Mouse (Mus musculus) erythroblast, embryonic 14.5 days (primary cell): Measurements from ENCODE around the gene Gpbar1. TPM values are rescaled to one million over a fixed set of nuclear protein-coding genes. Genes with fewer than 3 reads are reported as not detected.

Experiments
- H3K27me3 ChIP-seq: 2 replicates; pipeline ENCODE4 v1.6.1; 2012; ENCODE audit warnings: inconsistent platforms; ENCODE audit not compliant: control insufficient read depth
- H3K36me3 ChIP-seq: 2 replicates; pipeline ENCODE4 v1.6.1; 2012; ENCODE audit warnings: mild to moderate bottlenecking, inconsistent platforms; ENCODE audit not compliant: control insufficient read depth
- H3K4me1 ChIP-seq: 2 replicates; pipeline ENCODE4 v1.6.1; 2012; ENCODE audit warnings: inconsistent platforms; ENCODE audit not compliant: control insufficient read depth
- H3K4me3 ChIP-seq: replicated peaks from 2 replicates; pipeline ENCODE3; 2012; ENCODE audit warnings: moderate library complexity, mild to moderate bottlenecking, inconsistent platforms
- H3K9me3 ChIP-seq: 2 replicates; pipeline ENCODE4 v1.6.1; 2012; ENCODE audit warnings: low read length, inconsistent platforms, mixed read lengths; ENCODE audit not compliant: control insufficient read depth
- GATA1 ChIP-seq: IDR thresholded peaks from 2 replicates; pipeline ENCODE4 v1.6.1; 2012; ENCODE audit warnings: low read length, inconsistent platforms, mixed read lengths
- TAL1 ChIP-seq: IDR thresholded peaks from 3 replicates; pipeline ENCODE4 v1.6.1; 2012; ENCODE audit warnings: low read length, inconsistent platforms, mixed read lengths
- polyA plus RNA-seq: library from polyadenylated mRNA; stranded (reverse); fragments of >175 nt; gene quantifications from 2 replicates; pipeline ENCODE4 v1.2.3, GENCODE M21; 2012

Gene Gpbar1
- polyA plus RNA-seq, 1 experiment, result not detected

- Histone ChIP-seq H3K4me3 (no peak overlapping the region), H3K36me3 (peaks cover 75% of the 10 kb centered on the region), H3K4me1 (peaks cover 56% of the 10 kb centered on the region), H3K27me3 (no peaks in the 10 kb centered on the region), H3K9me3 (no peaks in the 10 kb centered on the region)
- TF ChIP-seq TAL1 (no peak), GATA1 (no peak)
Measured at GRCm38 (mm10) chr1:74290141-74290540, 11.8 kb downstream of the Gpbar1 start.

- Histone ChIP-seq H3K27me3 (no peaks in the 10 kb centered on the region), H3K4me1 (peaks cover 58% of the 10 kb centered on the region), H3K36me3 (peaks cover 83% of the 10 kb centered on the region), H3K4me3 (no peak overlapping the region), H3K9me3 (no peaks in the 10 kb centered on the region)
- TF ChIP-seq TAL1 (no peak), GATA1 (no peak)
Measured at GRCm38 (mm10) chr1:74292331-74293020, 14.1 kb downstream of the Gpbar1 start.

GRCm38 (mm10) chr1:74293306-74293960 lies 15.1 kb downstream of the Gpbar1 start:
- H3K4me3 ChIP-seq, result no peak overlapping the region
- TF ChIP-seq GATA1 (no peak), TAL1 (no peak)
- peaks cover 60% of the 10 kb centered on the region for H3K4me1 ChIP-seq
- peaks cover 84% of the 10 kb centered on the region for H3K36me3 ChIP-seq
- H3K9me3 ChIP-seq, result no peaks in the 10 kb centered on the region
- no peaks in the 10 kb centered on the region for H3K27me3 ChIP-seq

- peaks cover 78% of the 10 kb centered on the region for H3K36me3 ChIP-seq
- H3K27me3 ChIP-seq, result no peaks in the 10 kb centered on the region
- TF ChIP-seq GATA1 (no peak), TAL1 (no peak)
- no peaks in the 10 kb centered on the region for H3K9me3 ChIP-seq
- H3K4me3 ChIP-seq, result no peak overlapping the region
- H3K4me1 ChIP-seq, result peaks cover 60% of the 10 kb centered on the region
Measured at GRCm38 (mm10) chr1:74294090-74294643, 15.8 kb downstream of the Gpbar1 start.

GRCm38 (mm10) chr1:74294733-74295455 lies 16.5 kb downstream of the Gpbar1 start:
- peak overlapping the region; percentile 62 for H3K4me3 ChIP-seq
- peaks cover 71% of the 10 kb centered on the region for H3K36me3 ChIP-seq
- peaks cover 67% of the 10 kb centered on the region for H3K4me1 ChIP-seq
- TF ChIP-seq TAL1 (no peak), GATA1 (no peak)
- H3K9me3 ChIP-seq, result no peaks in the 10 kb centered on the region
- no peaks in the 10 kb centered on the region for H3K27me3 ChIP-seq

- Histone ChIP-seq H3K36me3 (peaks cover 65% of the 10 kb centered on the region), H3K4me3 (peak overlapping the region; percentile 62), H3K4me1 (peaks cover 72% of the 10 kb centered on the region), H3K27me3 (no peaks in the 10 kb centered on the region), H3K9me3 (no peaks in the 10 kb centered on the region)
- no peak; the same call in 2 of the 3 replicates for TF ChIP-seq TAL1
- TF ChIP-seq GATA1, result peak; percentile 29; the same call in 1 of the 2 replicates
Measured at GRCm38 (mm10) chr1:74295456-74296171, 17.3 kb downstream of the Gpbar1 start.

GRCm38 (mm10) chr1:74296477-74296876 lies 18.1 kb downstream of the Gpbar1 start:
- H3K4me3 ChIP-seq, result peak overlapping the region; percentile 62

GRCm38 (mm10) chr1:74297269-74297668 lies 18.9 kb downstream of the Gpbar1 start:
- TF ChIP-seq GATA1, result no peak
- TF ChIP-seq TAL1, result no peak
- peaks cover 55% of the 10 kb centered on the region for H3K36me3 ChIP-seq
- H3K9me3 ChIP-seq, result no peaks in the 10 kb centered on the region
- H3K27me3 ChIP-seq, result no peaks in the 10 kb centered on the region
- peak overlapping the region; percentile 8 for H3K4me3 ChIP-seq
- H3K4me1 ChIP-seq, result peaks cover 78% of the 10 kb centered on the region

More at GRCm38 (mm10) chr1:74296477-74296876, 18.1 kb downstream of the Gpbar1 start:
- Histone ChIP-seq H3K9me3 (no peaks in the 10 kb centered on the region), H3K36me3 (peaks cover 58% of the 10 kb centered on the region), H3K4me1 (peaks cover 74% of the 10 kb centered on the region), H3K27me3 (no peaks in the 10 kb centered on the region)
- no peak for TF ChIP-seq GATA1
- TF ChIP-seq TAL1, result no peak
